Mouse (Mus musculus) intestine, embryonic 15.5 days (tissue): Measurements from ENCODE around the gene Ubtd1. TPM values are rescaled to one million over a fixed set of nuclear protein-coding genes. Genes with fewer than 3 reads are reported as not detected.

Source experiments
- ATAC-seq: fragments of 200-750 bp; cut with Nextera tagmentation; 2 replicates; pipeline ENCODE4 v1.8.0; 2017; ENCODE audit warnings: moderate TSS enrichment, moderate library complexity
- H3K27ac ChIP-seq: fragments of 300-500 bp; sonication (generic); 2 replicates; pipeline ENCODE4 v1.5.1; 2015; ENCODE audit warnings: mild to moderate bottlenecking, inconsistent platforms
- H3K27me3 ChIP-seq: fragments of 300-500 bp; sonication (generic); replicated peaks from 2 replicates; pipeline ENCODE4 v1.6.1; 2015; ENCODE audit warnings: inconsistent platforms
- H3K36me3 ChIP-seq: fragments of 300-500 bp; sonication (generic); 2 replicates; pipeline ENCODE4 v1.6.1; 2015; ENCODE audit warnings: inconsistent platforms
- H3K4me1 ChIP-seq: fragments of 300-500 bp; sonication (generic); replicated peaks from 2 replicates; pipeline ENCODE4 v1.6.1; 2015; ENCODE audit warnings: inconsistent platforms
- H3K4me2 ChIP-seq: fragments of 300-500 bp; sonication (generic); replicated peaks from 2 replicates; pipeline ENCODE4 v1.6.1; 2015; ENCODE audit warnings: mild to moderate bottlenecking, inconsistent platforms
- H3K4me3 ChIP-seq: fragments of 300-500 bp; sonication (generic); replicated peaks from 2 replicates; pipeline ENCODE4 v1.5.1; 2015; ENCODE audit warnings: inconsistent platforms
- H3K9ac ChIP-seq: fragments of 300-500 bp; sonication (generic); 2 replicates; pipeline ENCODE4 v1.6.1; 2015; ENCODE audit warnings: inconsistent platforms
- H3K9me3 ChIP-seq: fragments of 300-500 bp; sonication (generic); 2 replicates; pipeline ENCODE4 v1.6.1; 2016; ENCODE audit warnings: inconsistent platforms
- WGBS: fragments of 180-500 bp; shearing (Covaris S2); methylation state at CpG from one replicate; pipeline ENCODE4 v1.1.7; 2015; 5-methylcytosine and 5-hydroxymethylcytosine counted together
- polyA plus RNA-seq: library from polyadenylated mRNA; unstranded; fragments of >200 nt; fragmentation: Nextera tagmentation; extraction: Ambion mirVana; gene quantifications from 2 replicates; pipeline ENCODE4 v1.2.1, GENCODE M21; 2015

Gene Ubtd1
- 12.2 and 12.4 TPM in 2 replicates for polyA plus RNA-seq

DNA sequence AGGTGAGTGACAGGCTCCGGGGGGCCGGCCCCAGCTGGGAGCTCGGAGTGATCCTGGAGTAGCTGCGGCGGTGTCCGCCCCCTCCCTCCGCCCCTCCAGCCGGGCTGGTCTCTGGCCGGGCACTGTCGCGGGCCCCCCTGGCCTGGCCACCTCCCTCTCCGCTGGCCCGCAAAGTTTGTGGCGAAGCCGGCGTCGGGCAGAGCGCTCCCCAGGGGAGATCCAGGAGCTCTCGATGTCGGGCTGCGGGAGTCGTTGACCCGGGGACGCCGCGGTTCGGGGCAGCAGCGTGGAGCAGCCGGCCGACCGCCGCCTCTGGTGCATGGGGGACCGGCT, at the start of gene Ubtd1:
TSS of gene Ubtd1 (plus strand) at position 169 of the 333 bp plus-strand sequence.
- WGBS, result under 1% methylated on average over 31 of the region's 33 CpGs

DNA sequence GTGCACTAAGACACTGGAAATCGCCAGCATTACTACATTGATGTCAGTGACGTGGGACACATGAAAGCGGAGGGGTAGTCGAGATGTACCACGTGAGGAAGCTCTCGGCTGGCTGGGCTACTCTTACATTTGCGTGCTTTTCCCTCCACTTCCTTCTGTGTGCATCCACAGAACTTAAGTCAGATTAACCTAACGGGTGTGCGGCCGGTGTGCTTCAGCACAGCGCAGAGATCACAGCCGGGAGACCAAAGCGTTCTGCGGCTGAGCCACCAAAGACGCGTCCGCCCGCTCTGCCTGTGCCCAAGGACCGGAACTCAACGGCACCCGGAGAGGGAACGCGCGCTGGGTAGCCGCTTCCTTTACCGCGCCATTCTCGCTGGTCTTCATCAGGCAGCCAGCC, 48.9 kb upstream of the Ubtd1 start:
- 0 out of 2 replicates have a peak overlapping the region, but pooled peaks have one; percentile 44 for H3K27ac ChIP-seq
- peak; percentile 39 for ATAC-seq

More for the DNA sequence above, at the start of gene Ubtd1:
- Histone ChIP-seq H3K9me3 (no peaks in the 10 kb centered on the region), H3K4me3 (peak within 1 kb of the TSS; percentile 68), H3K27me3 (no peaks in the 10 kb centered on the region), H3K9ac (peak within 1 kb of the TSS; percentile 74), H3K4me2 (peak within 1 kb of the TSS; percentile 83), H3K4me1 (peaks cover 9% of the 10 kb centered on the region), H3K36me3 (no peaks in the 10 kb centered on the region), H3K27ac (peak within 1 kb of the TSS; percentile 85)
- ATAC-seq, result no peak; the same call in 1 of the 2 replicates

DNA sequence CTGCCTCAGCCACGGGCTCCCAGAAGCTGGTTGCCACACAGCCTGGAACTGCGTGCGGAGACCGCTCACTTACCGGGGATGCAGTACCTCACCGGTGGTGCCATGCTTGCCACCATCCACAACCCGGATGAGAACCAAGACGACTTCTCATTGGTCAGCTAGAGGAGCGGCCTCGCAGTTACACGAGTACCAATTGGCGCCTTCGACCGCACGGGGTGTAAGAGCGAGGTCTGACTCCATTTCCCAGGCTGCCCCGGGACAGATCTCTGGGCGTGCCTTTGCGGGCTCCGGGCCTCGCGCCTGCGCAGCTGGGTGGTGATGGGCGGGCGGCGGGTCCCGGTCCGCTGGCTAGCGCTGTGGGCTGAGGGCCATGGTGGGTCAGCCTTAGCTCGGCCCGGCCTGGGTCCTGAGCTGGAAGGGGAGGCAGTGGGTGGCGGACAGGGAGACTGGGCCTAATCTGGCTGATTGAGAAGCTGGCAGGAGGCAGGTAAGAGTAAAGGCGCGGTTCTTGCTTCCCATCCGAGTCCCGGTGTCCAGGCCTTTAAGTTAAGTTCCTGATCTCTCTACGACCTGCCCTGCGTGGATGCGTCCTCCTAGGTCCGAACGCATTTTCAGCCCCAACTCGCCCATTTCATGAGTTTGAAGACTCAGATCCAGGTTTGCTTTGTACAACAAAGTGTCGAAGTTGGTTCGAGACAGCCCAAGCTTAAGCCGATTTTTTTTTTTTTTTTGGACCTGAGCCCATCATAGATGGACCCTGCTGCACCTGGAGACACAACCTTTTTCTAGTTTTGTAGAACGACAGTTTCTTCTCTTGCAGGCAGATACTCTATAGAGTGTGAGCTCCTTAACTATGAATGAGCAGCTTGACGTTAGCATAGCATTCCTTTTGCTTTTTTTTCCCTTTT, 48.1 kb upstream of the Ubtd1 start, which contains the start of the genes Exosc1 and Zdhhc16:
TSS of gene Exosc1 (minus strand) at position 245 of the 908 bp plus-strand sequence.
TSS of gene Zdhhc16 (plus strand) at position 302 of the 908 bp plus-strand sequence.
- Histone ChIP-seq H3K4me2 (peak within 1 kb of the TSS; percentile 82), H3K9me3 (no peaks in the 10 kb centered on the region), H3K36me3 (peaks cover 14% of the 10 kb centered on the region; the same call in 1 of the 2 replicates), H3K9ac (peak within 1 kb of the TSS; percentile 84), H3K4me1 (peaks cover 11% of the 10 kb centered on the region), H3K4me3 (peak within 1 kb of the TSS; percentile 77), H3K27ac (0 out of 2 replicates have a peak within 1 kb of the TSS, but pooled peaks have one; percentile 44), H3K27me3 (no peaks in the 10 kb centered on the region)
- WGBS, result under 1% methylated on average over 47 of the region's 47 CpGs
- peak; percentile 100 for ATAC-seq

More for the DNA sequence above, 48.9 kb upstream of the Ubtd1 start:
- under 1% methylated on average over 28 of the region's 28 CpGs for WGBS
- Histone ChIP-seq H3K36me3 (peaks cover 7% of the 10 kb centered on the region; the same call in 1 of the 2 replicates), H3K27me3 (no peaks in the 10 kb centered on the region), H3K4me3 (peak overlapping the region; percentile 77), H3K9ac (peak overlapping the region; percentile 74), H3K9me3 (no peaks in the 10 kb centered on the region), H3K4me2 (peak overlapping the region; percentile 82), H3K4me1 (peaks cover 11% of the 10 kb centered on the region)

GRCm38 (mm10) chr19:41934124-41934523, 47.4 kb upstream of the Ubtd1 start:
- peak overlapping the region; percentile 84 for H3K9ac ChIP-seq
- H3K4me1 ChIP-seq, result peaks cover 11% of the 10 kb centered on the region
- peak overlapping the region; percentile 61 for H3K4me2 ChIP-seq
- peaks cover 18% of the 10 kb centered on the region; the same call in 1 of the 2 replicates for H3K36me3 ChIP-seq
- no peaks in the 10 kb centered on the region for H3K27me3 ChIP-seq
- WGBS, result 25% methylated on average over 6 of the region's 6 CpGs
- no peak for ATAC-seq
- H3K4me3 ChIP-seq, result peak overlapping the region; percentile 77
- no peak overlapping the region for H3K27ac ChIP-seq
- H3K9me3 ChIP-seq, result no peaks in the 10 kb centered on the region

- H3K4me2 ChIP-seq, result no peak overlapping the region
- no peaks in the 10 kb centered on the region for H3K27me3 ChIP-seq
- H3K4me1 ChIP-seq, result peaks cover 11% of the 10 kb centered on the region
- no peak overlapping the region for H3K9ac ChIP-seq
- H3K4me3 ChIP-seq, result no peak overlapping the region
- ATAC-seq, result no peak
- no peak overlapping the region for H3K27ac ChIP-seq
- peaks cover 24% of the 10 kb centered on the region for H3K36me3 ChIP-seq
- H3K9me3 ChIP-seq, result no peaks in the 10 kb centered on the region
- WGBS, result 73% methylated on average over 1 of the region's 1 CpGs
Observed at GRCm38 (mm10) chr19:41935921-41936320, 45.6 kb upstream of the Ubtd1 start.

DNA sequence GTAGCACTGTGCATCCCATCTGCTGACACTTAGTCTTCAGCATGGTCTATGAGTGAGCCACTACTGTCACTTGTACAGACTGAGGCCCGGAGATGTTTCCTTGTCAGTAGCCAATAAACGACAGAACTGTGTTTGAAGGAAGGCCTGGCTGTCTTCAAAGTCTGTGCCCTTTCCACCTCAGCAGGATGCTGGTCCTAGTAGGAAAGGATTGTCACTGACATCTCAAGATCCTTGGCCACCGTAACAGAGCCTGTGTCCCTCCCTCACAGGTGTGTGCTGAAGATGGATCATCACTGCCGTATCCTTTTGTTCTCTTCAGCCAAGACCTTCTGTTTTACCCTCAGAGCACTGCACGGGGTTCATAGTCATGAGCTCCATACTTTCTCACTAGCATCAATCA, 43.0 kb upstream of the Ubtd1 start:
- H3K27me3 ChIP-seq, result no peaks in the 10 kb centered on the region
- H3K9ac ChIP-seq, result no peak overlapping the region
- no peak for ATAC-seq
- H3K36me3 ChIP-seq, result peaks cover 36% of the 10 kb centered on the region
- WGBS, result 85% methylated on average over 5 of the region's 5 CpGs
- H3K4me1 ChIP-seq, result peaks cover 6% of the 10 kb centered on the region
- H3K9me3 ChIP-seq, result no peaks in the 10 kb centered on the region
- no peak overlapping the region for H3K4me2 ChIP-seq
- no peak overlapping the region for H3K27ac ChIP-seq
- no peak overlapping the region for H3K4me3 ChIP-seq

DNA sequence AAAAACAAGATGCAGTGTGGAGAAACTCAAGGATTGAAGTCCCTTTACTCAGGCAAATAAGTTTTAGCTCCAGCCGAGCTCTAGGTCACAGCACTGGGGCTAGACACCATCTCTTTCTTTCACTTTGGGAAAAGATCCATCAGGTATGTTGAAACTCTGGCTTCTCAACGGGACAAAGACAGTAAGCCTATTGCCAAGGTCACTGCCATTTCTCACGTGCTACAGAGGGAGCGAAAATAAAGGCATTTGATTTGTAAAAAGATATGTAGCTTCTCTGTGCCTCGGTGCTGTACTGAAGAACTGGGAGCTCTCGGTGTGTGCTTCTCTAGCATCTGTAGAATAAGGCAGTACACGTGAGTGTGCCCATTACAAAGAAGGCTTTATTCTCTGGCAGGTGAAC, 37.7 kb upstream of the Ubtd1 start:
- no peaks in the 10 kb centered on the region for H3K27me3 ChIP-seq
- no peaks in the 10 kb centered on the region for H3K4me1 ChIP-seq
- no peak overlapping the region for H3K27ac ChIP-seq
- no peak overlapping the region for H3K9ac ChIP-seq
- 86% methylated on average over 7 of the region's 7 CpGs for WGBS
- no peaks in the 10 kb centered on the region for H3K9me3 ChIP-seq
- H3K36me3 ChIP-seq, result peaks cover 58% of the 10 kb centered on the region
- no peak for ATAC-seq
- H3K4me3 ChIP-seq, result no peak overlapping the region
- H3K4me2 ChIP-seq, result no peak overlapping the region

DNA sequence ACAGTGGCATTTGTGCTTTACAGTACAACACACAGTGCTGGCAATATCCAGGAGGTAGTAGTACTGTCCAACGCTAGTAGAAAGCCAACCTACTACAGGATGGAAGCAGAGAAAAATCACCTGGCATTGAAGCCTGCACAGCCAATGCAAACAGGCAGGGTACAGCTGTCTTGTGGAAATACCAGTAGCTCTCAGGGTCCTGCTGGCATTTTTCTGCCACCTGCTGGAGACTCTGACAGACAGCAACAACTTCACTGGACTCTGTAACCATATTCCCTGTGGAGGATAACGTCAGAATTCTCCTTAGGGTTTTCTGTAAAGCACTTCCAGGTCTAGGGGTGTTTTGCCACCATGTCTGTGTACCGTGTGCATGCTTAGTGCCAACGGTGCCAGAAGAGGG, 29.3 kb upstream of the Ubtd1 start:
- no peaks in the 10 kb centered on the region for H3K4me1 ChIP-seq
- H3K27ac ChIP-seq, result no peak overlapping the region
- H3K9ac ChIP-seq, result no peak overlapping the region
- H3K4me3 ChIP-seq, result no peak overlapping the region
- ATAC-seq, result no peak
- H3K4me2 ChIP-seq, result no peak overlapping the region
- H3K27me3 ChIP-seq, result no peaks in the 10 kb centered on the region
- 73% methylated on average over 4 of the region's 4 CpGs for WGBS
- H3K9me3 ChIP-seq, result no peaks in the 10 kb centered on the region
- peaks cover 66% of the 10 kb centered on the region for H3K36me3 ChIP-seq

- 93% methylated on average over 3 of the region's 3 CpGs for WGBS
- Histone ChIP-seq H3K4me2 (no peak overlapping the region), H3K9ac (no peak overlapping the region), H3K4me1 (no peaks in the 10 kb centered on the region), H3K36me3 (peaks cover 61% of the 10 kb centered on the region), H3K4me3 (no peak overlapping the region), H3K27me3 (no peaks in the 10 kb centered on the region), H3K27ac (no peak overlapping the region), H3K9me3 (no peaks in the 10 kb centered on the region)
- ATAC-seq, result no peak
Observed at GRCm38 (mm10) chr19:41953574-41953973, 28.0 kb upstream of the Ubtd1 start.

DNA sequence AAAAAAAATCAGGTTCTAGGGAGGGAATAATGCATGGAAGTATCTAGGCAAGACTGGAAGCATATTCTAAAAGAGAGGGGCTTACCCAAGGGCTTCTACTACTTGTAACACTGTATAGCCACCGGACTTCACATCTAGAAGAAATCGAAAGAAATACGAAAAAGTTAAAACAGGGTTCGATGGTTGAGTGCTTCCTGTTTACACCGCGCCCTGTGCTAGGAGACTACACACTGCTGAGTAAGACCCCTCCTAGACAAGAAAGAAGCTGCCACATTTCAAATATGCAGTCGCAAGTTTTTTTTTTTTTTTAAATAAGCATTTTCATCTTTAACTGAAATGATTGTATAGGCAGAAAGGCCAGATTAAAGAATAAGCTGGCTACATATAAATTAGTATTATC, 11.9 kb upstream of the Ubtd1 start:
- Histone ChIP-seq H3K4me3 (no peak overlapping the region), H3K4me1 (0 out of 2 replicates have a peak, but pooled peaks cover 3% of the 10 kb centered on the region), H3K27me3 (no peaks in the 10 kb centered on the region), H3K9me3 (no peaks in the 10 kb centered on the region), H3K27ac (no peak overlapping the region), H3K9ac (no peak overlapping the region), H3K4me2 (no peak overlapping the region), H3K36me3 (peaks cover 15% of the 10 kb centered on the region)
- WGBS, result 89% methylated on average over 7 of the region's 7 CpGs
- no peak for ATAC-seq

GRCm38 (mm10) chr19:41973891-41974794, 7.4 kb upstream of the Ubtd1 start:
- Histone ChIP-seq H3K27me3 (no peaks in the 10 kb centered on the region), H3K9ac (no peak overlapping the region), H3K4me2 (no peak overlapping the region), H3K4me1 (peaks cover 5% of the 10 kb centered on the region; the same call in 1 of the 2 replicates), H3K9me3 (no peaks in the 10 kb centered on the region), H3K4me3 (no peak overlapping the region), H3K36me3 (peaks cover 4% of the 10 kb centered on the region; the same call in 1 of the 2 replicates), H3K27ac (no peak overlapping the region)
- ATAC-seq, result no peak
- 63% methylated on average over 13 of the region's 13 CpGs for WGBS

GRCm38 (mm10) chr19:41980422-41980818, 1.1 kb upstream of the Ubtd1 start:
- peak overlapping the region; percentile 85 for H3K27ac ChIP-seq
- under 1% methylated on average over 16 of the region's 16 CpGs for WGBS

More at GRCm38 (mm10) chr19:41980422-41980818, 1.1 kb upstream of the Ubtd1 start:
- Histone ChIP-seq H3K4me1 (peaks cover 9% of the 10 kb centered on the region), H3K36me3 (no peaks in the 10 kb centered on the region), H3K9ac (peak overlapping the region; percentile 66), H3K4me3 (peak overlapping the region; percentile 68), H3K4me2 (peak overlapping the region; percentile 58), H3K27me3 (no peaks in the 10 kb centered on the region), H3K9me3 (no peaks in the 10 kb centered on the region)
- peak; percentile 13 for ATAC-seq
